Mouse (Mus musculus) E14TG2a.4 (cell line): Measurements from ENCODE around the gene Adgrg3.

ENCODE experiments used
- CTCF ChIP-seq: conservative IDR thresholded peaks from 2 replicates; pipeline ENCODE4 v1.5.1; 2014; ENCODE audit warnings: low read length
- NANOG ChIP-seq: IDR thresholded peaks from 2 replicates; pipeline ENCODE4 v1.6.1; 2014; ENCODE audit warnings: borderline replicate concordance, low read length, mixed read lengths

- no peak for TF ChIP-seq CTCF
- TF ChIP-seq NANOG, result no peak
These were observed 35.6 kb upstream of the Adgrg3 start for GRCm38 (mm10) chr8:94981848-94982247.
